Mouse (Mus musculus): ENCODE measurements around the gene Maco1. TPM values are rescaled to one million over a fixed set of nuclear protein-coding genes. Genes with fewer than 3 reads are reported as not detected.

Gene Maco1
- polyA plus RNA-seq, 1 experiment, result 42.2 TPM

DNA sequence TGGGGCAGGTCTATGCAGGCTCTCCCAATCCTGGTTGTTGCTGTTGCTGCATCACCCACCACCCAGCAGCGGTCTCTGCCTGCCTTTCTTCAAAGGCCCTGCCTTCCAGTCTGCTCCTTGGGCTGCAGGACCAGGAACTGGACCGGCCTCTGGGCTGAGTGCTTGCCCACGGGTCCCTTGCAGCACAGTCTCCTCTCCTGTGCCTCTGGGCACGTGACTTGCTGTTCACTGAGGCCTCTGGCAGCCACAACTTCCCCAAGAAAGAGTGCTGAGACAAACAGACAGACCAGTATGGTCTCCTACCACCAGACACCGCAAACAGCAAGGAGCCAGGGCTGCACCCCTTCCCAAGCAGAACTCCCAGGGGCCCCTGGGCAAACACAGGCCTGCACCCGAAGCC is 90.8 kb downstream of the Maco1 start:
- H3K27ac ChIP-seq (ENCODE audit: insufficient read depth, low read length), result no peak overlapping the region
- TF ChIP-seq POLR2A (IDR thresholded peaks at IDR 0.05; ENCODE audit: extremely low read depth, insufficient read depth, low read length) (no peak), CTCF (IDR thresholded peaks at IDR 0.05; ENCODE audit: extremely low read depth, insufficient read depth, low read length) (no peak)
- no peak overlapping the region for H3K4me3 ChIP-seq (ENCODE audit: insufficient read depth, low read length)
- no peaks in the 10 kb centered on the region for H3K4me1 ChIP-seq (ENCODE audit: control insufficient read depth, insufficient read depth, low read length)

DNA sequence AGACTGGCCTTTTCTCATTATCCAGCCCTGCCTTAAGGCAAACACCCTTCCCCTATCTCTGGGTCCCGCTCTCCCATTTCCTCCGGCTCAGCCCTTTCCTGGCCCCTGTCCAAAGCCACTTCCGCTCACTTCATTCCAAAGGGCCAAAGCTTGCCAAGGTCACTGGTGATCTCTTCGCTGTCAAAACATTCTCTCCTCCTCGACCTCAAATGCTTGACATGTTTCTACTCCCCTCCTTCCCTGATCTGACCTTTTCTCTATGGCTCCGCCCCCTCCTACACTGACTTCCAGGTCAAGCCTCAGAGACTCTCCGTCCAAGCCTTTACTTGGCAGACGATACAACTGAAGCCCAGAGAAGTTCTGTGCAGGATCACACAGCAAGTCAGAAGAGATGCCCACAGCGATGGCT is 92.3 kb downstream of the Maco1 start:
- no peak overlapping the region for H3K27ac ChIP-seq (ENCODE audit: insufficient read depth, low read length)
- no peak overlapping the region for H3K4me3 ChIP-seq (ENCODE audit: insufficient read depth, low read length)
- no peak for TF ChIP-seq POLR2A (IDR thresholded peaks at IDR 0.05; ENCODE audit: extremely low read depth, insufficient read depth, low read length)
- no peaks in the 10 kb centered on the region for H3K4me1 ChIP-seq (ENCODE audit: control insufficient read depth, insufficient read depth, low read length)

DNA sequence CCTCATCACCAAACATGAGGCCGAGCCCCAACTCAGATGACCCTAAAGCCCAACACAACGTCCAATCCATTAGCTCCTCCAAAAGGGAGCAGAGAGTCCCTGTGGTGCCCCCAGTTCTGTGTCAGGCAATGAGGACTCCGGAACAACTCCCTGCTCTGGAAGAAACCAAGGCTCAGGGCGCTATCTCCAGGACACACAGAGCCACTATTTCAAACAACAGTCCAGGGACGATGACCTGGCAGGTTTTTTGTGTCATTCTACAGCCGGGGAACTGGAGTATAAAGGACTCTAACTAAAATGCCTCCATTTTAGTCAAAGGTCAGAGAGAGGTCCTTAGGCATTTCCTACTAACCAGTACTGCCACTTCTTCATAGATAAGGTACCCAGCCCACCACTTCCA is 92.9 kb downstream of the Maco1 start:
- Histone ChIP-seq H3K4me1 (ENCODE audit: control insufficient read depth, insufficient read depth, low read length) (no peaks in the 10 kb centered on the region), H3K4me3 (ENCODE audit: insufficient read depth, low read length) (no peak overlapping the region), H3K27ac (ENCODE audit: insufficient read depth, low read length) (no peak overlapping the region)
- no peak for TF ChIP-seq CTCF (IDR thresholded peaks at IDR 0.05; ENCODE audit: extremely low read depth, insufficient read depth, low read length)
- no peak for TF ChIP-seq POLR2A (IDR thresholded peaks at IDR 0.05; ENCODE audit: extremely low read depth, insufficient read depth, low read length)

DNA sequence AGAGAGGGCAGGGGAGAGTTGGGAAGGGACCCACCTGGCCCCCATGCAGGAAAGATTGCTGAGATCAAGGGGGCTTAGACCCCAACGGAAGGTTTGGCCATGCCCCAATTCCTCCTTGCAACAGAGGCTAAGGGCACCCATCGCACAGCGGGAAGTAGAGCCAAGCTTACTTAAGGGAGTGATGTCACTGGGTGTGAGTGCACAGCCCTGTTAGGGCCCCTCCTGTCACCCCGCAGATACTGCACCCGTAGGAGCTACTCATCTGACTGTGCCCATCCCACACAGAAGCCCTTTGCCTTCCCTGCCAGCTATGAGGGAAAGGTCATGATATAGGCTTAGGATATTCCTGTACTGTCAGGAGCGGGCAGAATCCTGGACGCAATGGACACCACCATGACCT is 93.6 kb downstream of the Maco1 start:
- no peaks in the 10 kb centered on the region for H3K4me1 ChIP-seq (ENCODE audit: control insufficient read depth, insufficient read depth, low read length)
- no peak overlapping the region for H3K4me3 ChIP-seq (ENCODE audit: insufficient read depth, low read length)
- H3K27ac ChIP-seq (ENCODE audit: insufficient read depth, low read length), result no peak overlapping the region
- TF ChIP-seq CTCF (IDR thresholded peaks at IDR 0.05; ENCODE audit: extremely low read depth, insufficient read depth, low read length) (no peak), POLR2A (IDR thresholded peaks at IDR 0.05; ENCODE audit: extremely low read depth, insufficient read depth, low read length) (no peak)

DNA sequence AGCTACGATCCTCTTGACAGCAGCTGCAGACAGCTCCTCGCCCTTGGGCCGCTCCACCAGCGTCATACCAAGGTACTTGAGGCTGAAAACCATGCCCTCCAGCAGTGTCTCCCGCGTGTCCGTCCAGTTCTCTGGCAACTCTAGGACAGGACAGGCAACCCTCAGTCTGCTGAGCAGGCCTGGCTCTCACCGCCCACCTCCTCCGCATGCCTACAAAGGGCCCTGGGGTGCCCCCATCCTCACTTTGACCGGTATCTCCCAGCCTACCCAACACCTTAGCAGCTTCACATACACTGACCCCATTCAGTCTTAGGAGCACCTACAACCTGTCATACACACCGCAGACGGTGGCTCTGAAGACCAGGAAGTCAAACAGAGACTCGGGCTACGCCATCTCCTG is 94.2 kb downstream of the Maco1 start:
- H3K4me3 ChIP-seq (ENCODE audit: insufficient read depth, low read length), result no peak overlapping the region
- no peak overlapping the region for H3K27ac ChIP-seq (ENCODE audit: insufficient read depth, low read length)
- H3K4me1 ChIP-seq (ENCODE audit: control insufficient read depth, insufficient read depth, low read length), result no peaks in the 10 kb centered on the region
- no peak for TF ChIP-seq POLR2A (IDR thresholded peaks at IDR 0.05; ENCODE audit: extremely low read depth, insufficient read depth, low read length)
- no peak for TF ChIP-seq CTCF (IDR thresholded peaks at IDR 0.05; ENCODE audit: extremely low read depth, insufficient read depth, low read length)

DNA sequence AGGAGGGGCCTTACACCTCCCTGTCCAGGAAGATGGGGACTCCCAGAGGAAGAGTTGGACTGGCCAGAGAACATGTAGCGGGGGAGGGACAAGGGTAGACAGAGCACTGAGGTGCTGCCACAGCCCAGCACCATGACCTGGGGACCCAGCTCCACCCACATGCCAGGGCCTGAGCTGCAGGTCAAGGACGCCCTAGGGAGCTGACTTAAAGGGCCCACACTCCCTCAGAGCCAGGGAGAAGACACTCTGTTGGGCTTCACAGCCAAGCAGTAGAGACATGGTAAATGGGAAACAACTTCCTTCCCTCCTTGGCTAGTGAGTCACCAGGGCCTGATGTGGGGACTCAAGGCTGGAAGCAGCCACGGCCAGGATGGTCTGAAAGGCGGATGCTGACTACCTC is 94.8 kb downstream of the Maco1 start:
- H3K27ac ChIP-seq (ENCODE audit: insufficient read depth, low read length), result no peak overlapping the region
- TF ChIP-seq CTCF (IDR thresholded peaks at IDR 0.05; ENCODE audit: extremely low read depth, insufficient read depth, low read length) (no peak), POLR2A (IDR thresholded peaks at IDR 0.05; ENCODE audit: extremely low read depth, insufficient read depth, low read length) (no peak)
- H3K4me3 ChIP-seq (ENCODE audit: insufficient read depth, low read length), result no peak overlapping the region
- no peaks in the 10 kb centered on the region for H3K4me1 ChIP-seq (ENCODE audit: control insufficient read depth, insufficient read depth, low read length)

DNA sequence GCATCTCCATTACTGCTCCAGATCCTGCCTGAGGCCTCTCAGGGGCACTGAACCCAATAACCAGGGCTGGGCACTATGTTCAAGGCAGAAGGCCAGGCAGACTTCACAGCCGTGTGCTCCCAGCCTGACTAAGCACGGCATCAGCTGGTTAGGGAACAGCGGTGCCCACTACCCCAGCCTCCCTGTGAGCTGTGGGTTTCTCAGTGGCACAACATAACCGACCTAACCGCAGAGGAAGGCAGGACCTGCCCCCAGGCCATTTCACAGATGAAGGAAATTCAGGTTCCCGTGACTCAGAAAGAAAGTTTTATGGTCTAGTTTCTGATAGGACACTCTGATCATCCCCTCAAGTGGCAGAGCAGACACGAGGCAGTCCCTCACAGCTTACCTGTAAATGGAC is 96.2 kb downstream of the Maco1 start:
- no peak overlapping the region for H3K27ac ChIP-seq (ENCODE audit: insufficient read depth, low read length)
- H3K4me1 ChIP-seq (ENCODE audit: control insufficient read depth, insufficient read depth, low read length), result no peaks in the 10 kb centered on the region
- no peak for TF ChIP-seq POLR2A (IDR thresholded peaks at IDR 0.05; ENCODE audit: extremely low read depth, insufficient read depth, low read length)
- no peak for TF ChIP-seq CTCF (IDR thresholded peaks at IDR 0.05; ENCODE audit: extremely low read depth, insufficient read depth, low read length)
- no peak overlapping the region for H3K4me3 ChIP-seq (ENCODE audit: insufficient read depth, low read length)

DNA sequence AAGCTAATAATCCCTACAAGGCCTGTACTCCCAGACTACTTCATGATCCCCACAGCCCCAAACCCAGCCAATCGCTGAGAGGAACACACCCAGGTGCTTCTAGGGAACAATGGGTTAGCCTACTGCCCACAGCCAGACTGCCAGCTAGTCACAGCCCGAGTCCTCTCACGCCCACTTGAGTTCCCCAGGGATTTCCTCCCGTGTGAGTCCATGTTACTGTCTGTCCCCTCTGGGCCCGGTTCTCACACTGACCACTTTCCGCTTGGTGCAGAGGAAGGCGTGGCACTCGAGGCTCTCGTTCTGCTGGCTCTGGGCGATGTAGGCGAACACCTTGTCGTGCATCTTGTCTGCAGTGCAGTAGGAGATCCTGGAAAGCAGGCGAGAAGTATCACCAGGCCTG is 98.2 kb downstream of the Maco1 start:
- no peaks in the 10 kb centered on the region for H3K4me1 ChIP-seq (ENCODE audit: control insufficient read depth, insufficient read depth, low read length)
- no peak overlapping the region for H3K27ac ChIP-seq (ENCODE audit: insufficient read depth, low read length)
- H3K4me3 ChIP-seq (ENCODE audit: insufficient read depth, low read length), result no peak overlapping the region
- TF ChIP-seq CTCF (IDR thresholded peaks at IDR 0.05; ENCODE audit: extremely low read depth, insufficient read depth, low read length) (no peak), POLR2A (IDR thresholded peaks at IDR 0.05; ENCODE audit: extremely low read depth, insufficient read depth, low read length) (no peak)

DNA sequence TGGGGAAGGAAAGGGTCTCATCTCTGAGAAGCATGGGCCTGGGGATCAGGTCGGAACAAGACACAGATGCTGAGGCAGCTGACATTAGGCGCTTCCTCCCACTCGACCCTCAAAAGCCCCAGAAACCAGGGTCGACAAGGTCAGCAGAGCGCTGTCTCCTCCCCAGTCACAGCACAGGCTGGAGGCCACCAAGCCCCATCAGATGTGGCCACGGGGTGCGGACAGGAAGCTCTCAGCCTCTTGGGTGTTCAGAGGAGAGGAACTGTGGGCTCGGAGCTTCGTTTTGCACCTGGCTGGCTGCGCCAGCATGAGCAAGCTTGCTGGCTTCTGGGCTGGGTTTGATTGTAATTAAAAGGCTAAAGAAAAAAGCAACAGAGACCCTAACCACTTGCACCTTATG is 98.8 kb downstream of the Maco1 start:
- H3K4me1 ChIP-seq (ENCODE audit: control insufficient read depth, insufficient read depth, low read length), result no peaks in the 10 kb centered on the region
- TF ChIP-seq CTCF (IDR thresholded peaks at IDR 0.05; ENCODE audit: extremely low read depth, insufficient read depth, low read length) (no peak), POLR2A (IDR thresholded peaks at IDR 0.05; ENCODE audit: extremely low read depth, insufficient read depth, low read length) (no peak)
- no peak overlapping the region for H3K4me3 ChIP-seq (ENCODE audit: insufficient read depth, low read length)
- H3K27ac ChIP-seq (ENCODE audit: insufficient read depth, low read length), result no peak overlapping the region

DNA sequence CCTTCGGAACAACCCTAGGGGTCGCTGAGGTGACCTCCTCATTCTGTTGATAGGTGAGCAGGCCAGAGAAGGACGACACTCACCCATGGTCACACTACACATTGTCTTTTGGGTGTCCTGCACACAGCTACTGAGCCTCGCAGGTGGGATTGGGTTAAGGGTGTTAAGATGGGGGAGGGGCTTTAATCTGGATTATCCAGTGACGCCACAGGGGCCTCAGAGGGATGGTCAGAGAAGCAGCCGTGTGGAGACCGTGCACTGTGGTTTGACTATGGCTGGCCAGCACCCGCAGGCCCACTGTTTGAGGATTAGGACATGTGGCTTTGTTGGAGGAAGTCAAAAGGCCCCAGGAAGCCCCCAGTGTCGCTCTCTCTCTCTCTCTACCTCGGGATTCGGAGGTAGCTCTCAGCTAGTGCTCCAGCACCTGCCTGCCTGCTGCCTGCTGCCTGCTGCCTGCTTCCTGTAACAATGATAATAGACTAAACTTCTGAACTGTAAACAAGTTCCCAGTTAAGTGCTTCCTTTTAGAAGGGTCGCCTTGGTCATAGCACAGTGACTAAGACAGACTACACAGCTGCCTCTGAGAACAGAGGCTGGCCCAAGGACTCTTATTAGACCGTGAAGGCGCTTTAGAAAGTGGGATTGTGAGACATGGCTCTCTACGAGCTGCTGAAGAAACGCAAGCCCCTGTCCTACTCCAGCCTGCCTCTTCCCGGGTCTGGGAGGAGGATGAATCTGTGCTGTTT is 99.5 kb downstream of the Maco1 start:
- TF ChIP-seq POLR2A (IDR thresholded peaks at IDR 0.05; ENCODE audit: extremely low read depth, insufficient read depth, low read length), result no peak
- no peak for TF ChIP-seq CTCF (IDR thresholded peaks at IDR 0.05; ENCODE audit: extremely low read depth, insufficient read depth, low read length)
- H3K4me3 ChIP-seq (ENCODE audit: insufficient read depth, low read length), result no peak overlapping the region

More for the DNA sequence above, 99.5 kb downstream of the Maco1 start:
- H3K4me1 ChIP-seq (ENCODE audit: control insufficient read depth, insufficient read depth, low read length), result no peaks in the 10 kb centered on the region
- no peak overlapping the region for H3K27ac ChIP-seq (ENCODE audit: insufficient read depth, low read length)
